Mouse (Mus musculus): Measurements from ENCODE around the gene Gm20388.
A peak's percentile ranks its signal among the peaks of the same experiment; 100 is the strongest.

The Gm20388 gene

DNA sequence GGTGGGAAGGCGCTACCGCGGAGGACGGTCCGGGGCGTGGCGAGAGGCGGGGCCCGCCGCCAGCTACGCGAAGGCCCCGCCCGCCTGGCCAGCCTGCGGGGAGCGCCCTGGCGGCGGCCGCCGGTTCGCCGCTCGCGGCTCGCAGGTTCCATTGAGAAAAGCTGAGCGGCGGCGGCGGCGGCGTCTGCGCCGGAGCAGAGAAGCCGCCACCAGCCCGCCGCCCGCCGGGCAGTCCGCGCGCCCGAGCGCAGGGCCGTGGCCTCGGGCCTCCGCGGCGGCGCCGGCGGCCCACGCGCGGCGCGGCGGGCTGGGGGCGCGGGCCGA, 2371.4 kb downstream of the Gm20388 start, which contains the start of gene Zfpm1:
TSS of gene Zfpm1 (plus strand) at position 107 of the 324 bp plus-strand sequence.
- DNase-seq (ENCODE audit: low read depth, low spot score) = no peak

DNA sequence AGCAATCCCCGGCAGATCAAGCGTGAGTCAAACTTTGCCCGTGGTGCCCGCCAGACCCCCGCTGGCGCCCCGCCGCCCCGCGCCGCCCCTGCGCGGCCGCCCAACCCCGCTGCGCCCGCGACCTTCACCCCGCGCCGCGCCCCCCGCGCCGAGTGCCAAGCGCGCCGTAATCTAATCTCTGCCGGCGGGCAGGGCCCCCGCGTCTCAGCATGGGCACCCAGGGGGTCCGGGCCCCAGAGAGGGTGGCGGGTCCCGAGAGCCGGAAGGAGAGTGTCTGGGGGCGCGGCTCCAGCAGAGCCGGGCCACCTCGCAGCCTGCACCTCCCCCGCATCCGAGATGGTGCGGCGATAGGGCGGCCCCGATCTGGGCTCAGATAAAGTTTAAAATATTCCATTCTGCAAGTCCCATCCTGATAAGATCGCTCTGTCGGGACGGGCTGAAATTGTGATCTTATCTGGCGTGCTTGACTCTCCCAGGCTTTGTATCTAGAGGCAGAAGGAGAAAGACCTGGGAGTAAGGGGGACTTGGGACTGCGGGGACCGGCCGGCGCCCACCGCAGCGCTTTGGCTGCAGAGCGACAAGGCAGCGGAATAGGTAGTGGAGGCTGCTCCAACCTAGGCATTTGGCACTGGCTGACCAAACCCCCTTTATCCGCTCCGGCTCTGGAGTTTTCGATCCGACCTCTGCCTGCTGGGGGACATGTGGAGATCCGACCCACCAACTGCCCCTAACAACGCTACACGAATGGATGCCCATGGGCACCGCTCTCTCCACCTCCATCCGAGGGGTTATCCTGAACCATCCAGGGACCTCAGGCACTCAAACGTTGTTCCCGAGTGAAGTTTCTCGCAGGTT, 2372.1 kb downstream of the Gm20388 start:
- no peak for DNase-seq (ENCODE audit: low read depth, low spot score)

DNA sequence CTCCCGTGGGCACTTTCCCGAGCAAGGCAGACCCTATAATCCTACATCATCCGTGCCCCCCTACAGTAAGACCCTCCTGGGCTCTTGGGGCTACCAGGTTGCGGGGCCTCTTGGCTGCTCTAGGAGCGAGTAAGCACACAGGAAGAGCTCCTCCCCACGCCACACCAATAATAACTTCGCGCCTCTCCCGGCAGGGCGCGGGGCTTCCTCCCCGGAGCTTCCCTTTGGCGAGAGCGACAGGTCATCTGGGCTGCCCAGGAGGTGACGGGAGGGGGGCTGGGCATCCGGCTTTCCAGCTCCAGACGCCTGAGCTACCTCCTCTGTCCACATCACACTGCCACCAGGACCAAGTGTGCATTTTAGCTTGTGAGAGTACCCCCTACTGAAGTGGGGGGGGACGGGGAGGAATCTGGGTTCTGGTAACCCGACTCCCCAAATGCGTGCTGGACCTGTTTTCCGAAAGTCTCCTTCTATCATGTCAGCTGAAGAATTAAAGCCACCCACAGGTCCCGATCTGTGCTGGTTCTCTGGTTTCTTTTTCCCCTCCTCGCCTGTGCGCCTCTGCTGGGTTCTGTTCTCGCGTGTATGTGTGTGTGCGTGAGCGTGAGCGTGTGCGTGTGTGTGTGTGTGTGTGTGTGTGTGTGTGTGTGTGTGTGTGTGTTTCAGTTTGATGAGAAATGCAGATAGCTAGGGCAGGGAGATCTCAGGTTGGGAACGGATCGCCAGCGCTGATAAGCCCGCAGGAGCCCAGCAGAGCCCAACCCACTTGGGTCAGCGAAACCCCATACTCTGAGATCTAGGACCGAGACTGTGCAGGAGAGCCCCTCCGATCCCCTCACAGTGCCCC, 2372.9 kb downstream of the Gm20388 start:
- DNase-seq (ENCODE audit: low read depth, low spot score) = peak; percentile 82

DNA sequence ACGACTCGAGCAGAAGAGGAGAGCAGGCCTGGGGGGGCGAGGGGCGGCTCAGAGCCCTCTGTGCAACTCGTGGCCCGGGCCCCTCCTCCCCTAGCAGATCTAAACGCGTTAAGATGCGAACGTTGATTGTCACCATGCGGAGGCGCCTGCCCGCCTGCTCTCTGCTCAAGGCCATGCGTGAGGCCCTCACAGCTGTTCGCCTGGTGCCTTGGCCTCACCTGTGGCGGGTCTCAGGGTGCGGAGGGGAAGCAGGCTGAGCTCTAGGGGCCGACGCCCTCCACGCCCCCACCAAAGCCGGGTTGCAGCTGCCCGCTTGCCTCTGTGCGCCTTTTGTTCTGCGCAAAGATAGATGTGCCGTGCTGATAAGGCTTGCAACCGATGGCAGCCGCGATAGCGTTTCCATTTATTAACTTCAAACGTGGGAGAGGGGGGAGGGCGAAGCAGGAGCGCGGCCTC, 2373.6 kb downstream of the Gm20388 start:
- peak; percentile 77 for DNase-seq (ENCODE audit: low read depth, low spot score)

DNA sequence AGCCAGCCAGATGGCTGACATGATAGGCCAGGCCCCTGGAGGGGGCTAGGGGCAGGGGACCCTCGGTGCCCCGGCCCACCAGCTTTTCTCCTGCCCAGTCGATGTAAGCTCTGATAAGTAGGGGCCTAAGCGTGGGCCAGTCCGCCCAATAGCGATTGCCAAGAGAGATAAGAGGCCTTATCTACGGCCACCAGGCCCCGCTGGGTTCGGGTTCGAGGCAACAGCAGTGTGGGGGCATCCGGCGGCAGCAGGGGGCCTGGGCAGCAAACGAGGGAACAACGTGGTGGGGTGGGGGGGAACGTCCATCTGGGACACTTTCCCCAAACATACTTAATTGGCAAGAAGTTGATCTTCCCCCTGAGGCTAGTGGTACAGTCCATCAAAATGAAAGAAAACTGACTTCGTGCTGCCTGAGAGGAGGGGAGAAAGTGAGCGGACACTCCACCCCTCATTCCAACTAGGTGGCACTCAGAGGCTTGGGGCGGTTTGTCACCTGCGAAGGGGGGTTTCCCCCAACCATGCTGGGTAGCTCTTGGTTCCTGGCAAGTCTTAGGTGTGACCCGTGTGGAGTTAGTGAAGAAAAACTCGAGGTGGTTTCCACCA, 2374.1 kb downstream of the Gm20388 start:
- no peak for DNase-seq (ENCODE audit: low read depth, low spot score)

DNA sequence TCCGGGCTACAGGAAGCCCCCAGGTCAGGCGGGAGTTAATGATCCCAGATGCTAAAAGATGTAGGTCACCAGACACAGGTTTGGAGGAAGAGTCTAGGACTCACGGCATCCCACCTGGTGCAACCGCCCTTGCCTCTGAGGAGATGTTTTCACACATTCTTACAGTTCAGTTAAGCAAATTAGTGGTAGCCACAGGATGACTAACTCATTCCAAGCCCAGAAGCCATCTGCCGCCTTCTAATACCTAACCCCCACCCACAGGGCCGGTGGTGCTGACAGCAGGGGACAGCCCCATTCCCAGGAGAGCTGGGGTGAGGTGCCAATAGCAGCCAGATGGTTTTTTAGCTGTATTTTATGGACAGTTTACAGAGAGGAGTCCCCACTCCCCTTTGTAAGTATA, 2375.1 kb downstream of the Gm20388 start:
- peak; percentile 57 for DNase-seq (ENCODE audit: low read depth, low spot score)

DNA sequence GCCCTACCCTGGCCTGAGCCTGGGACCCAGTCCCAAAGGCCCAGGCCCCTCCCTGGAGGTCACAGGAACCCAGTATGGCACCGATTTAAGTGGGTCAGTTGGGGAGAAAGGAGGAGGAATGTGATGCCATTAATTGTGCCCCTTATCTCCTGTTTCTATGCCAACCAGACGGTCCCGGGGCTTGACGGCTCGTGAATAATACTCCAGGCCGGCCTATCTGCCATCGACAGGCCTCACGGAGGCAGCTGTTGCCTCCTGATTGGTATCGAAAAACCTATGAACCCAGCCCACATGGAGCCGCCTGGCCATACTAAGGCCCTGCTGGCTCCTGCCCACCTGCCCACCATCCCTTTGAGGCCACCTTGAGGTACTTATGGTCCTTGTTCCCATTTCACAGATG, 2376.3 kb downstream of the Gm20388 start:
- DNase-seq (ENCODE audit: low read depth, low spot score) = no peak

DNA sequence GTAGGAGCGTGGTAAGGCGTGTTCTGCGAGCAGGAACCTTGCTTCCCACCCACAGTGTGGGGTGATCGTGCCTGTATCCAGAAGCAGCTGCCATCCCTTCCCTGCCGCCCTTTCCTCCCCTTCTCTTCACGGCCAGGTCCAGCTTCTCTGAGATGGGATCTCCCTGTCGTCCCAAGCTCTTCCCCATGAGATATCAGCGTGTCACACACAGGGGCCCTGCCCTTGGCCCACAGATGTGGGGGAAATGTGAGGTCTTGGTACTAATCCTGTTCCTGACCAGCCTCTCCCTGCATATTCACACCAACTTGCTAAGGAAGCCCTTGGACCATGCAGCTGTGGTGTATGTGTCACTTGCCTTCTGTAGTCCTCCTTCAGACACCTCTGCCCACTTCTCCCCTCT, 2377.1 kb downstream of the Gm20388 start:
- peak; percentile 49 for DNase-seq (ENCODE audit: low read depth, low spot score)

DNA sequence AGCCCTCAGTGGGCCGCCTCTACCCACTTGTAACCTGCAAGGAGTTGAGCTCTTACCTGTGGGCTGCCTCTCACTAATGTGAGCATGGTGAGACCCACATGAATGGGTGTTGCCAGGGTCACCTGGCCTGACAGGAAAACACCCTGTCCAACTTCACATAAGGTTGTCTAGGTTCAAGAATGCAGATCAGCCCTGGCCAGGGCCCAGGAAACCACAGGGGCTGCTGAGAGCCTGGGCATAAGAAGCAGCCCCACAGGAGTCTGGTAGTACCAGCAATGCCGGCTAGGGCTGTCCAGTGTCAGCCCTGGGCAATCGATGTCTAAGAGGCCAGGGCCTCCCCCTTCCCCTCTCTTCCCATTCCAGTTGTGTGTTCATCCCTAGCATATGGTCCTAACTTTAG, 2377.7 kb downstream of the Gm20388 start:
- no peak for DNase-seq (ENCODE audit: low read depth, low spot score)

DNA sequence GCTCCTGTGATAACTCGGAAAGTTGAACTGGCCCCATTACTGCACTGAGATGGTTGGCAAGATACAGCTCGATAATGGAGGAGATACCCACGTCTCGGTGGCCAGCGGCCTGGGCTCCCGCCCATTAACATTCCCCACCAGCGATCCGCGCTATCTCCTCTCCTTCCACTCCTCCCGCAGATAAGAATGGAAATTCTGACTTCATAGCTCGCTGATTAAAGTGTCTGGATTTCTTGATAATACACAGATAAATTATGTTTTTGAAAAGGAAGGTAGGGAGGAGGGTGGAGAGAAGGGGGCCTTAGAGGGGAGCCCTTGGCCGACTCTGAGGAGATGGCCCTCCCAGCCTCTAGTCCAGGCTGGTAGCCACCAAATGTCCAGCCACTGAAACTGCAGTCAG, 2380.4 kb downstream of the Gm20388 start:
- no peak for DNase-seq (ENCODE audit: low read depth, low spot score)

DNA sequence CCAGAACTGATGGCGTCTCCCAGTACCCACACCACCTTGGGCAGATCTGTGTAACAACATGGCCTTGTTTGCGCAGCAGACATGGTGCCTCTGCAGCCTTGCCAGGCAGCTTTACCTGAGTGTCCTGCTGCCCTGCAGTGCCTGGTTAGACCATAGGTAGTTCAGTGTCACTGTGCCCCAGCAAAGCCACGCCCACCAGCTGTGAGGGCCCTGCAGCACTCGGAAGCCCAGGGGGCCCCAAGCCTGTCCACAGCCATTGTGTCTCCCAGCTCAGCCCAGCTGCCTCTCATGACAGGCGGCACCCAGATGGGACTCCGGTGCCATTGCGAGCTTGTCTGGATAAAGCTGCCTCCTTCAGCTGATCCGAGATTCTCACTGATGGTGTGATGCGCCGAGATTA, 2380.9 kb downstream of the Gm20388 start:
- no peak for DNase-seq (ENCODE audit: low read depth, low spot score)

DNA sequence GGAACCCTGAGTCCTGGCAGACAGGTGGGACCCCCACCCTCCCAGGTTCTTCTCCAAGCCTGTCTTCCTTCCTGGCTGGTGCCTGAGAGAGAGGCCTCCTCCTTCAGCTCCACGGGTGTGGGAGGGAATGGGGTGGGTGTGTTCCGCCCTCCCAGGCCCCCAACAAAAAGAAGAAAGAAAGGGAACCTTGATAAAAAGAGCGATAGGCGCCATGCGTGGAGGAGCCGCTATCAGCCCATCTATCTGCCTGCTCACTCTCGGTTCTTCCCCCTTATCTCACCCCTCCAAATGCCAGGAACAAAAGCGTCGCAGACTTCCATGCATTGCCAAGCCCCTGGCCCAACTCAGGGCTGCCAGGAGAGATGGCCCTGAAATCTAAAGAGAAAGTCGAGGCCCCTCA, 2382.8 kb downstream of the Gm20388 start:
- DNase-seq (ENCODE audit: low read depth, low spot score) = no peak

DNA sequence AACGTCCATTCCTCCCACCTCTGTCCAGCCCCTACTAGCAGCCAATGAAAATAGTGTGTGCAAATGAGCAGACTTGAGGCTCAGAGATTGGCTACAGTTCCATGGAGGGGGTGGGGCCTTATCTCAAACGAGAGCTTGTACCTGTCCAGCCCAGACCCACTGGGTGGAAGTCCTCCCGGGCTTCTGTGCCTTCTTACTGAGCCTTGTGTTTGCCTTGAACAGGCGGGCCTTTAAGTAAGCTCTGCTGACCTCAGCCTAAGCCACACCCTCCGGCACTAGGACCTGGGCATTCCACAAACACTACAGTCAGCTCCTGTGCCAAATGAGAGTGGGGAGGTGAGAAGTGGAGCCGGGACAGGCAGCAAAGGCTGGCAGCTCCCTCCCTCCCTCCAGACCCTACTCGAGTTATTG, 2383.6 kb downstream of the Gm20388 start:
- peak; percentile 79 for DNase-seq (ENCODE audit: low read depth, low spot score)

DNA sequence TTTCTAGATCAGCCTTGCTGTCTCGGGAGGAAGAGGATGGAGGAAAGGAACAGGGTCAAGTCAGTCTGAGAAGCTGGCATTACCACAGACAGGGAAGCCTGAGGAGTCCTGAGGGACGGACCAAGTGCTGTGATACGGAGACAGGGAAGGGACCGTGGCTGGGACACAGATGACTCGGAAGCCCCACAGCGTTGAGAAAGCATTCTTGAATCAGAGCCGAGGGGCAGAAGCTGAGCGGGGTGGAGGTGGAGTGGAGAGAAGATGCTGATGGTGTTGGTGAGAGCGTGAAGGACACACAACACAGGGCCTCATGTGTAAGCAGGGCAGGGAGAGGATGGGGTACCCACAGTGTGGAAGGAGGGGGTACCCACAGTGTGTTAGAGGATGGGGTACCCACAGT, 2384.7 kb downstream of the Gm20388 start:
- no peak for DNase-seq (ENCODE audit: low read depth, low spot score)

DNA sequence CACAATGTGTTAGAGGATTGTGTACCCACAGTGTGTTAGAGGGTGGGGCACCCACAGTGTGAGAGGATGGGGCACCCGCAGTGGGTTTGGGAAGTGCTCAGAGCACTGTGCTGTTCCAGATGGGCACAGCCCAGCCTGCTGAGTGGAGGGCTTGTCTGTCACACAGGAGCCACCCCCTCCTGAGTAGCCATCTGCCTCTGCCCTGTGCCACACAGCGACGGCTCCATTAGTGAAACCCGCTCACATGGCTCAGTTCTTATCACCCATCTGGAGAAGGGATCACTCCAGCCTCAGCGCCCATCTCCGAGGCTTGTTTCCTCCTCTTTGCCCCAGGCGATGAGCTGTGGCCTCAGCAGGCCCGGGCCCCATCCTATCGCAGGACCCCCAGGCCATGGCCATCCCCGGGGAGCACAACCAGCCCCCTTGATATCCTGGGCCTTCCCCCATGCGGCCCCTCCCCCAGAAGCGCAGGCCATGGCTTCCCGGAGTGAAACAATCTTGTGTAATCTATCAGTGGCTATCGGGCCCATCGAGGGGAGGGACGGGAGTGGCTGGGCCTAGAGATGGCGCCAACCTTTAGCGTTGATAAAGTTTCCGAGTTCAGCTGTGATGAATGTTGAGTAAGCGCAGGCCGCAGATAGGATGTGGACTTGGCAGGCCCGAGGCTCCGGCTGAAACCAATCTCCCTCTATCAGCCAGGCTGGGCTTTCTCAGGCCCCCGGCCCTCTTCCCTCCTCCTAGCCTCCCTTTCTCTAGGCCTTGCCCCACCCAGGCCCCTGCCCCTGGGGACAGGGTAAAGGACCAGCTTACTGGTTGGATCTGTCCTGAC, 2385.7 kb downstream of the Gm20388 start:
- peak; percentile 92 for DNase-seq (ENCODE audit: low read depth, low spot score)

DNA sequence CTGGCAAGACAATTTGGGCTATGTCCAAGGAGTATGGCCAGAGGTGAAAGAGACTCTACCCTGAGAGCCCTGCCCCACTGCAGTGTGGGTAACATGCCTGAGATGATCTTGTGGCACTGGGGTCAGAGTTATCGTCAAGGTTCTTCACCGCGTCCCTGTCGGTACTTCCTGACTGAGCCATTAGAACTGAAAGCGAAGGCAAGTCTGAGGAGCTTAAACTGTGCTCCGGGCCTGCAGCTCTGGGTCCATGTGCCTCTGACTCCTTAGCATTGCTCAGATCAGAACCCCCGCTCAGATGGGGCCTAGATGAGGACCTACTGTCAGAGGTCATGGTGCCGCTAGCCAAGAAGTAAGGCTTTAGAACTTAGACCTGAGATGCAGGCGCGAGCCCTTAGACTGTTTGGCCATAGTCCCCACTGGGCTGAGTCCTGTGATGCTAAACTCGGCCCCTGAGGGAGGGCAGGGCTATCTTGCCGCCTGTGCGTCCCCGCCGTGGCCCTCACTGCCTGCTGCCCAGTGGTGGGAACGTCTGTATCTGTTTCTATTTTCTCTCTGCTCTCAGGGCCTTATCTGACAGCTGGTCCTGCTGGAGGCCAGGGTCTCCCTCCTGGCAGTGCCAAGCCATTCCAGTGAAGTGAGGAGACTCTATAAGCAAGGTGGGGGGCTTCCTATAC, 2389.1 kb downstream of the Gm20388 start:
- DNase-seq (ENCODE audit: low read depth, low spot score) = no peak

DNA sequence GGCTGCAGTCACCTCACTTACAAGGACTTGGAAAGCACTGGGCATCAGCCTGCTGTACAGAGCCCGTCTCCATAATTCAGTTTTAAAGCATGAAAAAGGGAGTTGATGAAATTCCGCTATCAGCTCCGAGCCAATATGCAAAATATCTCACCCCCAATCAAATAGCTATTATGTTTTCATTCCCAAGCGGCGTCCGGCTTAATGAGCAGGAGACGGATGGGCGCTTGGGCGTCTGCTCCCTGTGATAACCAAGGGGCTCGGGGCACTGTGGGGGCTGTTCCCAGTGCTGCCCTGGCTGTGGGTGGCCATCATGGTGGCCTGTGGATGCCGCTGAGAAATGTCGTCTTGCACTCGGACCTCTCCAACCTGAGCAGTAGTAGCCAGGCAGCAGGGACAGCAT, 2390.4 kb downstream of the Gm20388 start:
- no peak for DNase-seq (ENCODE audit: low read depth, low spot score)

DNA sequence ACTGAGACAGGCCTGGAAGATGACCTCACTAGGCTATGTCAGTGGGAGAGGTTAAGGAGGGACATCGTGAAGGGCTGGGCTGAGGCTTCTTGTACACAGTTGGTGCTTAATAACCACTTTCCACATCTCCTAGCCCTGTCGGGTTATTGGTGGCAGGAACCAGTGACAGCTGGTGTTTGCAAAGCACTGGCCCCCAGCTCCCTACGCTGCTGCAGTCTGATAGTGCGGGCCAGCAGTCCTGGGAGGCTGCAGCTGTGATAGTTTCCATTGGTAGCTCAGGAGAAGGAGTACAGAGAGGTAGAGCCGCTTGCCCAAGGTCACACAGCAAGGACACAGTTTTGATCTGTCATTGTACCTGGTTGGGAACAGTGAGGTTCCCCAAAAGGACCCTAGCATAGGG, 2391.2 kb downstream of the Gm20388 start:
- no peak for DNase-seq (ENCODE audit: low read depth, low spot score)

DNA sequence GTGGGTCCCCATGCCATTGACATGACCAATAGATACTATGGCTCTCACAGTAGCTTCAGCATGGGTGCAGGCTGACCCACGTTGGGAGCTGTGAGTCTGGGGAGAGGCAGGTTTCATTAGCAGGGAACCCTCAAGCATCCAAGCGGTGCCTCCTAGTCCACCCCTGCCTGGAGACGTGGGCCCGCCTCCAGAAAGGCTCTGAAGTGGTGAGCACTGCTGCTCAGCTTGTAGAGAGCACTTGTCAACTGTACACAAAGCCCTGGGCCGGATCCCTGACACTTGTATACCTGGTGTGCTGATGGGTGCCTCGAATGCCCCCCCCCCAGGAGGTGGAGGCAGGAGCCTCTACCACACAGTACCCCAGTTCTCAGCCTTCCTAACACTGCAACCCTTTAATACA, 2392.8 kb downstream of the Gm20388 start:
- no peak for DNase-seq (ENCODE audit: low read depth, low spot score)

DNA sequence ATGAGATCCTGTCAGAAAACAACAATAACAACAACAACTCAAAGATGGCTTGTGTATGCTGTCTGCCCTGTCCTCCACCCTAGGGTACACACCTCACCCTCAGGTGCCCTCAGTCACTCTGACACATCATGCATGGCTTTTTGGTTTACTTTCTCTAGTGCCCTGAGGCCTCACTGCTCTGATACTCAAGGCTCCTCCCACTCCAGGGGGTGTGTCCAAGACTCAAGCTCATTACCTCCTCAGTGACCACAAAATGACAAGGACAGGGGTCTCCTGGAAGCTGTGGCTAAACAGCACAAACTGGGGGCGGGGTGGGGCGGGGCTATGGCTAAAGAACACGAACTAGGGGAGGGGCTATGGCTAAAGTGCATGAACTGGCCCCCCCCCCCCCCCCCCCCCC, 2393.4 kb downstream of the Gm20388 start:
- no peak for DNase-seq (ENCODE audit: low read depth, low spot score)
